Mouse (Mus musculus) effector memory CD4-positive, alpha-beta T cell, adult 5 months (primary cell): ENCODE measurements around the gene Rrnad1. TPM values are rescaled to one million over a fixed set of nuclear protein-coding genes. Genes with fewer than 3 reads are reported as not detected.

Experiments
- polyA plus RNA-seq: library from polyadenylated mRNA; unstranded; fragments of 100-300 nt; shearing (Covaris generic); gene quantifications from one replicate; pipeline ENCODE4 v1.2.1, GENCODE M21; 2017

Gene Rrnad1
- 16.9 TPM for polyA plus RNA-seq

DNA sequence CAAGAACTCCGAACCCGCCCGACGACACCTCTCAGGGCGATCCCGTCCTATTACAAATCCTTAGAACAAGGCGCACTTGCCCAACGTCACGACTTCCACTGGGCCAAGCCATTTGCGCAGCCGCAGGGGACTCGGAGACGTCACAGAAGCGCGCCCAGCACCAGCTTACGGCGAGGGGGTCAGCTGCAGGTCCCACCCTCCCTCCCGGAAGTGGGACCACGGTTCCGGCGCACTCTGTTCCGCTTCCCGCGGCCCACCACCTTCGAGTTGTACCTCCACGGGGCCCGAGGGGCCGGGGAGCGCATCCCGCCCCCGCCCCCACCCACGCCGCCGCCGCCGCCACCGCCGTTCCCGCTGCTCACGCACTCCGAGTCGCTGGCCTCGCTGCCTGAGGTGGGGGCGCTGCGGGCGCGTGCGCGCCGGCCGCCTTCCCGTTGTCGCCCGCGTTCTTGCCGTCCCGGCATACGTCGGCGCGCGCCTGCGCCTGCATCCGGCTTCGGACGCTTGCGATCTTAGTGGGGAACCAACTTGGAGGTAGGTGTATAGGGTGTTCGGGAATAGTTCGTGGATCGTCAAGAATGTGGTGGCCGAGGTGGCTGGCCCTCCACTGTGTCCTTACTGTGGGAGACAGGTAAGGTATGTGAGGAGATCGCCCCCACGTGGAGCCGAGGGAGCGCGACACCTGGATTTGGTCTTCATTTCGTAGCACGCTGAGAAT is at the start of gene Rrnad1, which contains the start of gene Isg20l2:
Gene Rrnad1, minus strand, starts transcription at position 640 of the 718 bp plus-strand sequence.
Gene Isg20l2, plus strand, starts transcription at position 237 of the 718 bp plus-strand sequence.

DNA sequence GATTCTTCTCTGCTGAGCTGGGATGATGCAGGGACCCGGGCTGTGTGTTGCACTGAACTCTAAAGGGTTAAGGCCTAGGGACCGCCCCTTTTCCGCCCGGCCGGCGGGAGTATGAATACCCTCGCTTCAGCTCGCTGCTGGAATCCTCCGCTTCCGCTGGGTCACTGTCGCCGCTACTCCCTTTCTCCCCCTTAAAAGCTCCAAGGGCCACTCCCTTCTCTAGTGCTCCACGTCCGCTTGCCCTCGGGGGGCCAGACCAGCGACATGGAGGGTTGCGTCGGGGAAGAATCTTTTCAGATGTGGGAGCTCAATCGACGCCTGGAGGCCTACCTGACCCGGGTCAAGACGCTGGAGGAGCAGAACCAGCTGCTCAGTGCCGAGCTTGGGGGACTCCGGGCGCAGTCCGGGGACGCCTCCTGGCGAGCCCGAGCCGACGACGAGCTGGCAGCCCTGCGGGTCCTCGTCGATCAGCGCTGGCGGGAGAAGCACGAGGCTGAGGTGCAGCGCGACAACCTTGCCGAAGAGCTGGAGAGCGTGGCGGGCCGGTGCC is 40.5 kb upstream of the Rrnad1 start, which contains the start of gene Nes:
Gene Nes, plus strand, starts transcription at position 140 of the 550 bp plus-strand sequence.

DNA sequence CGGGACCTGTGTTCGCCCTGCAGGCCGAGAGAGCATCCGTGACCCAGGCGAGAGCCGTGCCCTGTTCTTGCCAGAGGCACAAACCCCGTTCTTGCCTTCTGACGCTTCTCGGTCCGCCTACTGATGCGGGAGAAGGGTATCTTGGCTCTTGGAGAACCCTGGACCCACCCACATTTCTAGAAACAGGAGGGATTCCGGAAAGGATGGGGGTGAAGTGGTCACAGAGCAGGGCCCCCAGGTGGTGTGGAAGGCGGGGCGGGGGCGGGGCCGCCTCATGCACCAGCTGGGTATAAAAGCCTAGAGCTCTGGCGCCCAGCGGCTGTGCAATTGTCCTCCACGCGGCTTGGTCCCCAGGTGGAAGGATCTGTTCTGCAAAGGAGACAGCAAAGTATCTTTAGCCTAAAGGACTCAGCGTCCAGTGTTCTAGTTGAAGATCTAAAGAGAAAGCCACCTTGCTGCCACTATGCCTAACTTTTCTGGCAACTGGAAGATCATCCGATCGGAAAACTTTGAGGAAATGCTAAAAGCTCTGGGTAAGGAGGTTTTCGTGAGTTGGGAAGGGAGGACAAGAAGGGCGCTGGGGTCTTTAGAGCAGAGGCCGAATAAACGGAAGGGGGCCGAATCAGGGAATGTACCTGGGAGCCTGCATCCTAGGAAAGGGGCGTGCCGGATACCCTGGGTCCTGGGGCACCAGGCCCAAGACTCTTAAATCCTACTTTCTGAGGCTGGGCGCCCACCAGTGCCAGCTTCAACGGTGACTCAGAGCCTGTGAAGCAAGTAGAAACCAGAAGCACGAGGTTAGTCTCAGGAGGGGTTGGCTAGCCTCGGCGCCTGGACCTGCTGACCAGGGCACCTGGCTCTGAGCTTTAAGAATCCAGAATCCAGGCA is 18.1 kb upstream of the Rrnad1 start, which contains the start of gene Crabp2:
Gene Crabp2, plus strand, starts transcription at position 289 of the 888 bp plus-strand sequence.

DNA sequence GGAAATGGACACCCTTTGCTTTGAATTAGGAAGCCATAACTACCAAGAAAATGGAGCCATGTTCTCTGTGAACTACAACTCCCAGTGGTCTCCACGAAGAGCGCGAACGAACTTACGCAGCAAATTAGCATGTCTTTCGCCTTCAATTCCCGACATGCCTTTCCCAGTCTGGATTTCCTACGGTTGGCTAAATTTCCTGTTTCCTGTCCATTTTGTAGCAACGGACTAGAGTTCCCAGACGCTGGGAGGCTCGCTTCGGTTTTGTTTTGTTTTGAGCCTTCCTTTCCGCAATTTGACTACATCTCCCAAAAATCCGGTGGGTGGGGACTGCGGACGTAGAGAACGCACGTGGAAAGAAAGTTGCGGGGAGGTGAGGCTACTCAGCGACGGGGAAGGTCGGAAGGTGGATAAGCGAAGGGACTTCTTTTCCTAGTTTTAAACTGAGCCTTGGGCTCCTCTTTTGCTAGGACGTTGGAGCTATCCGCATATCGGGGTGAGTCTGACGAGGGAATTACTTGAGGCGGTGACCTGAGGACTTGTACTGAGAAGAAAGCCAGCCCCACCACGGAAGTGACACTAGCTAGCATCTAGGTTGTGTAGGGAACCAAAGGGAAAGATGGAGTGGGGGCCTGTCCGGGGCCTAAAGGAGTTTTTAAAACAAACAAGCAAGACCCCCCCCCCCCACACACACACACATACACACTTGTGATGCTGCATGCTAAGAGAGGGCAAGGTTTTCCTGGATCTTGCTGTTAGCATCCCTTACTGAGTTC is 11.0 kb downstream of the Rrnad1 start, which contains the start of gene Mrpl24:
Gene Mrpl24, plus strand, starts transcription at position 171 of the 773 bp plus-strand sequence.

DNA sequence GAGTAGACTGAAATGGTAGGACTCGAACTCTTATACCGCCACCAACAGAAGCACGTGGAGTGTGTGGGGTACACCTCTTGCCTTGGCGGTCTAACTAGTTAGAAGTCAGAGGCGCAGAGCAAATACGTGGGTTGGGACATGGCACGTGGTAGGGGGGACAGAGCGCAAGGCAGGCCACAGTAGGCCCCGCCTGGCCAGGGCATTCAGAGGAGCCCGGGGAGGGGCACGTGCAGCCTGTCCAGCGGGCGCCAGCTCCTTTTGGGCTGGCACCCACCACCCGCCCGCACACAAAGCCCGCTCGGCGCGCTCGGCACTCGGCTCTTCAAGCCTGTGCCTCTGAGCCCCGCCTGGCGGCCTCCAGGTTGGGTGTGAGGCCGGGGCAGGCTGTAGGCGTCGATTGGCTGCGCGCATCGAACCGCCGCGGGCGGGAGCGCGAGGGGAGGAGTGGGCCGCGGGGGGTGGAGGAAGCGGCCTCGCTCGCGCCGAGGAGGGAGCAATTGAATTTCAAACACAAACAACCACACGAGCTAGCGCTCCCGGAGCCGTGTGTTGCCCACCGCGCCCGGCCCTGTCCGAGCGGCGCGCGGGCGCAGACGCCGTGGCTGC is 24.5 kb downstream of the Rrnad1 start, which contains the start of gene Hdgf:
Gene Hdgf, plus strand, starts transcription at position 442 of the 606 bp plus-strand sequence.

DNA sequence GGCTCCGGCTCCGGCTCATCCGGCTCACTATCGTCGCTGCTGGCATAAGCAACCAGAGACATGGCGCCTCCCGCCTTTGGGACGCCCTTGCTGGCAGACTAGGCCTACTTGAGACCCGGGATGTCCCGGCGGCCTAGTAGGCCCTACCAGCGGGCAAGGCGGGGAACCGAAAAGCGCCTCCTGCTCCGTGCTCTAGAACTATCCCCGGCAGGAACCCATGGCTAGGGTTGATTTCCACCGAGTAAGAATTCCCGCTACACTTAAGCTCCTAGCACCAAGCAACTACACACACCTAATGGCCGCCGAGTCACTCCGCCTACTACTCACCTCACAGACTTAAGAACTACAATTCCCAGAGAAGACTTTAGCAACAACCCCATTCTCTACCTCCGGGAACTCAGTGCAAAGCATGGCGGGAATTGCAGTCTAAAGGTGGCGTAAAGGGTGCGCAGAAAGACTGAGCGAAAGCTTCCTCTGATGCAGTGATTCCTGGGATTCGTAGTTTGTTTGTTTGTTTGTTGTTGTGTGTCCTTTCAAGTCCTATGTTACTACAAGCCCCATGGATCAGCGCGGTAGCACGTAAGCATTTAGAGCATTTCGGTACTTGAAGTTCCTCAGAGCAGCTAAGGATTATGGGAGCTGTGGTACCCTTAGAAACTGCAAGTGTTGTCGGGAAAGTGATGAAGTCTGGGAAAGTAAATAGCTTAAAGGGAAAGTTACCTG is 45.1 kb downstream of the Rrnad1 start, which contains the start of gene Prcc:
Gene Prcc, minus strand, starts transcription at position 328 of the 723 bp plus-strand sequence.

Other genes with a start within 250 kb of the Rrnad1 start
- gene Lrrc71, start 182.1 kb downstream of the Rrnad1 start, polyA plus RNA-seq, result not detected
- gene Ntrk1, start 135.6 kb downstream of the Rrnad1 start, polyA plus RNA-seq, result not detected
- not detected for gene Insrr, start 133.8 kb downstream of the Rrnad1 start, polyA plus RNA-seq
- 48.5 TPM for gene Pear1, start 106.4 kb downstream of the Rrnad1 start, polyA plus RNA-seq
- gene Sh2d2a, start 84.0 kb downstream of the Rrnad1 start, polyA plus RNA-seq, result 461 TPM
- gene Prcc, start 45.1 kb downstream of the Rrnad1 start, polyA plus RNA-seq, result 13.9 TPM
- gene Hdgf, start 24.4 kb downstream of the Rrnad1 start, polyA plus RNA-seq, result 115 TPM
- 123 TPM for gene Mrpl24, start 11.2 kb downstream of the Rrnad1 start, polyA plus RNA-seq
- gene Isg20l2, start 403 bp downstream of the Rrnad1 start, polyA plus RNA-seq, result 31.8 TPM
- not detected for gene Crabp2, start 17.9 kb upstream of the Rrnad1 start, polyA plus RNA-seq
- gene Nes, start 40.4 kb upstream of the Rrnad1 start, polyA plus RNA-seq, result not detected
- gene Bcan, start 69.5 kb upstream of the Rrnad1 start, polyA plus RNA-seq, result not detected
- not detected for gene Hapln2, start 96.9 kb upstream of the Rrnad1 start, polyA plus RNA-seq
- gene Gpatch4, start 112.4 kb upstream of the Rrnad1 start, polyA plus RNA-seq, result 18.1 TPM
- gene Naxe, start 127.8 kb upstream of the Rrnad1 start, polyA plus RNA-seq, result 40.9 TPM
- not detected for gene Ttc24, start 147.6 kb upstream of the Rrnad1 start, polyA plus RNA-seq
- gene Iqgap3, start 151.3 kb upstream of the Rrnad1 start, polyA plus RNA-seq, result 0.67 TPM
- gene Mef2d, start 211.7 kb upstream of the Rrnad1 start, polyA plus RNA-seq, result 208 TPM